Mouse (Mus musculus): ENCODE results near the gene Zfp706. TPM values are rescaled to one million over a fixed set of nuclear protein-coding genes. Genes with fewer than 3 reads are reported as not detected.

Zfp706 gene
- total and polyA plus RNA-seq, 3 experiments, result 33.1 to 261 (median 64.0) TPM

DNA sequence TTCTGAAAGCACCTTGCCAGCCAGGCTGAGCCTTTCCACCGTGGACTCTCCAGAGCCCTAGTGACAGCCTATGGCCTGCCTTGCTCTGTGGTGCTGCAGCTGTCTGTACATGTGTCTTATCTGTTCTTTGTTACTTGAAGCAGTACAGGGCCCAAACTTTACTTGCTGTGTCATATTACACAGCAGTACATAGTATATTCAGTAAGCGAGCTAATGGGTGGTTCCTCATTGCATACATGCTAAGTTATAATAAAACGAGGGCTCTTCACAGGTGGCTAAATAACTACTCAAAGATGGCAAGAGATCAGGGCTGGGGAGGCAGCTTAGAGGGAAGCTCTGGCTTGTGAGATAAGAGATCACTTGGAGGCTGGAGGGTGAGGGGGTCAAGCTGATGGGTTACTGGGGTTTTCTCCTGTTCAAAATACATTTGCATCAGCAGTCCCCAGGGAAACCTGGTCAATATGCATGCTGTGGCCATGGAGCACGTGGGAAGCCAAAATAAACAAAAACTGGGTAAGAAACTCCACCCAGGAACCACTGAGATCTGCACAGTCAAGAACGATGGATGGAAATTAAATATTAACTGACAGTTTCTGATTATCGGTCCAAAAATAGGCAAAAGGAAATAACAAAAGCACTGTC, 32.8 kb downstream of the Zfp706 start:
- peaks cover 14 to 22% of the 10 kb centered on the region in 2 experiments for H3K4me1 ChIP-seq (ENCODE audit: control insufficient read depth in 1 of 2, insufficient read depth in 2 of 2, low read length in 2 of 2)
- H3K79me2 ChIP-seq (ENCODE audit: control insufficient read depth, insufficient read depth, low read length, poor library complexity), result no peaks in the 10 kb centered on the region
- H3K4me3 ChIP-seq (ENCODE audit: control insufficient read depth in 1 of 2, insufficient read depth in 1 of 2, low read depth in 2 of 2, low read length in 2 of 2), result no peak overlapping the region
- peak; percentile 81 for DNase-seq (ENCODE audit: low read depth, low spot score)
- H3K9ac ChIP-seq (ENCODE audit: control insufficient read depth, low read depth, low read length, poor library complexity, severe bottlenecking), result peak overlapping the region; percentile 34
- no peaks in the 10 kb centered on the region for H3K9me3 ChIP-seq (replicated peaks; ENCODE audit: insufficient read depth, low read length)
- H3K36me3 ChIP-seq (ENCODE audit: control insufficient read depth in 1 of 2, insufficient read depth in 2 of 2, low read length in 2 of 2), result peaks cover 0 to 20% of the 10 kb centered on the region in 2 experiments; a peak in 2 of 4 replicates
- no peaks in the 10 kb centered on the region for H3K27me3 ChIP-seq (ENCODE audit: control insufficient read depth in 1 of 2, insufficient read depth in 2 of 2, low read length in 2 of 2)
- H3K27ac ChIP-seq (ENCODE audit: control insufficient read depth, low read depth, low read length), result peak overlapping the region; percentile 27
- TF ChIP-seq NRF1 (IDR thresholded peaks at IDR 0.05; ENCODE audit: insufficient read depth, low read depth, low read length, poor library complexity, severe bottlenecking) (no peak), POLR2AphosphoS2 (IDR thresholded peaks at IDR 0.05; ENCODE audit: low read length) (no peak), TAL1 (IDR thresholded peaks at IDR 0.05; ENCODE audit: low read length) (peak; percentile 53), MAX (IDR thresholded peaks at IDR 0.05; ENCODE audit: low read length) (peak; percentile 76), MAZ (IDR thresholded peaks at IDR 0.05; ENCODE audit: low read depth, low read length) (peak; percentile 64), ETS1 (IDR thresholded peaks at IDR 0.05; ENCODE audit: low read depth, low read length) (peak; percentile 84), ZNF384 (IDR thresholded peaks at IDR 0.05; ENCODE audit: low read depth, low read length) (no peak), MYB (IDR thresholded peaks at IDR 0.05; ENCODE audit: low read depth, low read length) (no peak), POLR2A (IDR thresholded peaks at IDR 0.05; ENCODE audit: control insufficient read depth in 1 of 2, insufficient read depth in 1 of 2, low read depth in 1 of 2, low read length in 2 of 2, poor library complexity in 1 of 2) (no peak), CTCF (IDR thresholded peaks at IDR 0.05 in 2 of 3, conservative IDR thresholded peaks at IDR 0.05 in 1 of 3; ENCODE audit: control insufficient read depth in 1 of 3, insufficient read depth in 1 of 3, low read depth in 2 of 3, low read length in 3 of 3, poor library complexity in 1 of 3, severe bottlenecking in 1 of 3) (no peak), E2F4 (IDR thresholded peaks at IDR 0.05; ENCODE audit: borderline replicate concordance, low read depth, low read length) (no peak), ZMIZ1 (IDR thresholded peaks at IDR 0.05; ENCODE audit: low read depth, low read length) (no peak), JUND (IDR thresholded peaks at IDR 0.05; ENCODE audit: low read depth, low read length) (no peak), MYC (IDR thresholded peaks at IDR 0.05; ENCODE audit: low read depth, low read length) (0 out of 2 replicates have a peak, but pooled peaks have one; percentile 42), NELFE (IDR thresholded peaks at IDR 0.05; ENCODE audit: low read depth, low read length) (no peak), BHLHE40 (IDR thresholded peaks at IDR 0.05; ENCODE audit: borderline replicate concordance, low read depth, low read length) (no peak), GABPA (IDR thresholded peaks at IDR 0.05; ENCODE audit: low read depth, low read length) (peak; percentile 58), KAT2A (conservative IDR thresholded peaks at IDR 0.05; ENCODE audit: low read depth, low read length) (no peak), CHD2 (IDR thresholded peaks at IDR 0.05; ENCODE audit: low read length) (no peak), TCF12 (IDR thresholded peaks at IDR 0.05; ENCODE audit: low read depth, low read length) (peak; percentile 90), ZKSCAN1 (IDR thresholded peaks at IDR 0.05; ENCODE audit: low read depth, low read length) (0 out of 2 replicates have a peak, but pooled peaks have one; percentile 20), RAD21 (IDR thresholded peaks at IDR 0.05; ENCODE audit: low read depth, low read length) (no peak), POLR2AphosphoS5 (IDR thresholded peaks at IDR 0.05; ENCODE audit: borderline replicate concordance, low read depth, low read length) (no peak), HCFC1 (IDR thresholded peaks at IDR 0.05; ENCODE audit: low read depth, low read length) (peak; percentile 40; the same call in 1 of the 2 replicates), MXI1 (IDR thresholded peaks at IDR 0.05; ENCODE audit: low read depth, low read length) (peak; percentile 79), EP300 (IDR thresholded peaks at IDR 0.05; ENCODE audit: low read depth in 1 of 2, low read length in 2 of 2) (peak; percentile 69 to 75; a peak in 3 of 4 replicates), SIN3A (IDR thresholded peaks at IDR 0.05; ENCODE audit: low read length) (peak; percentile 86), USF1 (IDR thresholded peaks at IDR 0.05; ENCODE audit: low read depth, low read length) (no peak), ZC3H11A (IDR thresholded peaks at IDR 0.05; ENCODE audit: low read depth, low read length) (no peak), USF2 (IDR thresholded peaks at IDR 0.05; ENCODE audit: borderline replicate concordance in 1 of 2, insufficient read depth in 1 of 2, low read depth in 1 of 2, low read length in 2 of 2) (no peak), CHD1 (IDR thresholded peaks at IDR 0.05; ENCODE audit: low read depth, low read length) (no peak), MAFK (IDR thresholded peaks at IDR 0.05; ENCODE audit: borderline replicate concordance, low read depth, low read length) (0 out of 2 replicates have a peak, but pooled peaks have one; percentile 45), UBTF (IDR thresholded peaks at IDR 0.05; ENCODE audit: borderline replicate concordance, insufficient read depth, low read depth, low read length) (no peak), ELF1 (IDR thresholded peaks at IDR 0.05; ENCODE audit: low read depth, low read length) (no peak), GATA1 (IDR thresholded peaks at IDR 0.05; ENCODE audit: low read depth, low read length) (peak; percentile 74), MEF2A (IDR thresholded peaks at IDR 0.05; ENCODE audit: extremely low read depth, insufficient replicate concordance, low read depth, low read length, poor library complexity, severe bottlenecking) (0 out of 2 replicates have a peak, but pooled peaks have one; percentile 34)

Data from MEL (cell line).